Mouse (Mus musculus) liver, adult 2 months (tissue): ENCODE data around the gene Cubn.

Experiments used
- CTCF ChIP-seq: fragments of 200-500 bp; IDR thresholded peaks from 2 replicates; pipeline ENCODE4 v1.5.1; 2011; ENCODE audit warnings: low read depth, low read length, control low read depth
- POLR2A ChIP-seq: fragments of 200-500 bp; IDR thresholded peaks from 2 replicates; pipeline ENCODE4 v1.6.1; 2011; ENCODE audit warnings: low read length, control low read depth; ENCODE audit not compliant: insufficient read depth; ENCODE audit errors: extremely low read depth

DNA sequence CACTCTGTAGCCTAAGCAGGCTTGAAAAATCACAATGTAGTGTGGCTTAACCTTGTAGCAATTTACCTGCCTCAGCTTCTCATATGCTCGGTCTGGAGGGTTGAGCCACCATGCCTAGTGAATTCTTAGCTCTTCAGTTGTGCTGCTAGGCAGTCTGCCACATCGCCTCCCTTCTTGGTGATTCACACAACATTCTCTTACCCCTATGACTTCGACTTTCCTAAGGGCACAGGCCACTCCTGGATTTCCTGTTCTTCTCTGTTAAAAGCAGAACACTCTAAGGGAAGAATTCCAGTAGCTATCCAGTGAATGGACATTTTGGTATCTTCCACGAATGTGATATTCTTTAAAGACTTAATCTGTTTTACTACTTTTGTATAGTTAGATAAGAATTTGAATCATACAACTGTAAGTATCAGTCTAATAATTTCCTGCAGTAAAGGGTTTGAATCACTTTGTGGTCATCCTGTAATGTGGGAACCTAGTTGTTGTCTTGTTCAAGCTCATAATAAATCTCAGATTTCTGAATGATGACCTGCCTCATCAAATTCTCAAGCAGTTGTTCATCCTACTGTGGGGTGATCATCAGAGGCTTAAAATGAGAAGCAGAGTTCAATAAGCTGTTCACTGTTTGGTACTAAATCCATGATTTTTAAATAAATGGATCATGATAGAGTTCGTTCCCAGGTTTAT is 86.5 kb downstream of the Cubn start:
- TF ChIP-seq CTCF, result no peak
- TF ChIP-seq POLR2A, result no peak
